Mouse (Mus musculus) bone marrow macrophage, adult 2 months (primary cell): ENCODE data around the gene Fam222b. TPM values are rescaled to one million over a fixed set of nuclear protein-coding genes. Genes with fewer than 3 reads are reported as not detected.
A peak's percentile ranks its signal among the peaks of the same experiment; 100 is the strongest.

Experiments
- H3K27ac ChIP-seq: 2 replicates; pipeline ENCODE4 v1.5.1; 2012; ENCODE audit warnings: low read depth, low read length; ENCODE audit not compliant: insufficient read depth
- H3K4me1 ChIP-seq: 2 replicates; pipeline ENCODE4 v1.6.1; 2012; ENCODE audit warnings: low read length; ENCODE audit not compliant: control insufficient read depth, insufficient read depth
- H3K4me3 ChIP-seq: 2 replicates; pipeline ENCODE4 v1.5.1; 2012; ENCODE audit warnings: mild to moderate bottlenecking, low read length, moderate library complexity; ENCODE audit not compliant: insufficient read depth
- CTCF ChIP-seq: IDR thresholded peaks from 2 replicates; pipeline ENCODE4 v1.5.1; 2012; ENCODE audit warnings: low read depth, mild to moderate bottlenecking, low read length, moderate library complexity
- POLR2A ChIP-seq: IDR thresholded peaks from 2 replicates; pipeline ENCODE4 v1.6.1; 2012; ENCODE audit warnings: mild to moderate bottlenecking, low read depth, low read length, borderline replicate concordance
- polyA plus RNA-seq: library from polyadenylated mRNA; stranded (reverse); fragments of >200 nt; gene quantifications from 2 replicates; pipeline ENCODE4 v1.2.4, GENCODE M21; 2012; ENCODE audit not compliant: missing spikeins, insufficient read depth, insufficient read length

Gene Fam222b
- polyA plus RNA-seq, 1 experiment, result 11.4 TPM

GRCm38 (mm10) chr11:78087756-78088281 is 6.6 kb upstream of the Fam222b start:
- no peak overlapping the region for H3K4me3 ChIP-seq
- peaks cover 3% of the 10 kb centered on the region for H3K4me1 ChIP-seq
- TF ChIP-seq CTCF, result no peak
- no peak for TF ChIP-seq POLR2A
- H3K27ac ChIP-seq, result no peak overlapping the region

GRCm38 (mm10) chr11:78094137-78094503 is 340 bp upstream of the Fam222b start:
- Histone ChIP-seq H3K4me3 (peak overlapping the region; percentile 84), H3K4me1 (peaks cover 11% of the 10 kb centered on the region), H3K27ac (0 out of 2 replicates have a peak overlapping the region, but pooled peaks have one; percentile 13)
- TF ChIP-seq POLR2A, result no peak
- TF ChIP-seq CTCF, result no peak

DNA sequence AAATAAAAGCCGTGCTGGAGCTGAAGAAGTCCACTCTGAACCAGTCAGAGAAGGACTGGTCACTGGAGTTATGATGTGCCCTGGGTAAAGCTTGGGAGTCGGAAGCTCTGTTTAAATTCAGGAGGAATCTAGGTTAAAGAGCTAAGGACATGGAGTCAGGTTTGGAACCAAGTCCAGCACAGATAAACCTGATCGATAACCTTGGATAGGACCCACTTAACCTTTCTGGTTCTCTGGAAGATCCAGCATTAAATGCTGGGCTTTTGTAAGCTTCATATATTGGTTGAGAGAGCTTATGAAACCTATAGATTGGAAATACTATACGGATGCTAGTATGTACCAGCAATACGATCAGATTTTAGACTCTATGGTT is 670 bp downstream of the Fam222b start:
- Histone ChIP-seq H3K27ac (peak overlapping the region; percentile 39; the same call in 1 of the 2 replicates), H3K4me3 (peak overlapping the region; percentile 84), H3K4me1 (peaks cover 11% of the 10 kb centered on the region)
- TF ChIP-seq POLR2A, result no peak
- TF ChIP-seq CTCF, result no peak

DNA sequence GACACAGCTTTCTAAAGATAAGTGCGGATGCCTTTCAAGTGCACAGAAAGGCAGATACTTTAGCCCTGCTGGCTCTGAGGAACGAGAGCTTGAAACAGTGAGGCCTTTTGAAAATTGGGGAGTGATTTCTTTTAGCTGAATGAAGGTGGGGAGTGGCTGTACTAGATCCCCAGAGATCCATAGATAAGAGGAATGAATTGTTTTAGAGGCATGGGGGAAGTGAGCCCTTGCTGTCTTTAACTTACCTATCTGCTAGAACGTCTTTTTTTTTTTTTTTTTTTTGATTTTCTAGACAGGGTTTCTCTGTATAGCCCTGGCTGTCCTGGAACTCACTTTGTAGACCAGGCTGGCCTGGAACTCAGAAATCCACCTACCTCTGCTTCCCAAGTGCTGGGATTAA is 2.6 kb downstream of the Fam222b start:
- TF ChIP-seq CTCF, result no peak
- TF ChIP-seq POLR2A, result no peak
- peaks cover 29% of the 10 kb centered on the region for H3K4me1 ChIP-seq
- H3K27ac ChIP-seq, result no peak overlapping the region
- H3K4me3 ChIP-seq, result no peak overlapping the region

DNA sequence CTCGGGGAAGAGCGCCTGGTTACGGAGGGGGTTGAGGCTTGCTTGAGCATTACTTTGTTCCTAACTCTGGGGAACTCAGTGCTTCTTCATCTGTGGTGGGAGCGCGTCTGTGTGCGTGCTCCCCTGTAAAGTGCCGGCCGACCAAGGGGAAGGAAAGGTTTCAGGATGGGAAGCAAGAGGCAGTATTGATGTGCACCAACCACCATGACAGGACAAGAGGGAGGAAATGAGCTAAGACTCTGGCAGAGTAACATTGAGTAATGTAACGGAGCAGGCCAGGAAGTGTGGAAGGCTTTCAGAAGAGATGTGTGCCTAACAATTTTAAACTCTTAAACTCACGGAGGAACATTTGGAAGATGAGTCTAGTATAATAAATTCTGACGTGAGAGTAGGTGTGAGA is 6.3 kb downstream of the Fam222b start:
- TF ChIP-seq POLR2A, result no peak
- no peak for TF ChIP-seq CTCF
- peak overlapping the region; percentile 10; the same call in 1 of the 2 replicates for H3K4me3 ChIP-seq

GRCm38 (mm10) chr11:78102142-78102541 is 7.7 kb downstream of the Fam222b start:
- Histone ChIP-seq H3K27ac (no peak overlapping the region), H3K4me3 (no peak overlapping the region), H3K4me1 (peaks cover 33% of the 10 kb centered on the region)
- TF ChIP-seq POLR2A, result no peak
- no peak for TF ChIP-seq CTCF

More for the DNA sequence above, 6.3 kb downstream of the Fam222b start:
- Histone ChIP-seq H3K4me1 (peaks cover 43% of the 10 kb centered on the region), H3K27ac (peak overlapping the region; percentile 44)

- Histone ChIP-seq H3K4me3 (no peak overlapping the region), H3K27ac (no peak overlapping the region), H3K4me1 (peaks cover 33% of the 10 kb centered on the region)
- TF ChIP-seq CTCF (no peak), POLR2A (no peak)
Observed at GRCm38 (mm10) chr11:78102958-78103747, 8.7 kb downstream of the Fam222b start.

DNA sequence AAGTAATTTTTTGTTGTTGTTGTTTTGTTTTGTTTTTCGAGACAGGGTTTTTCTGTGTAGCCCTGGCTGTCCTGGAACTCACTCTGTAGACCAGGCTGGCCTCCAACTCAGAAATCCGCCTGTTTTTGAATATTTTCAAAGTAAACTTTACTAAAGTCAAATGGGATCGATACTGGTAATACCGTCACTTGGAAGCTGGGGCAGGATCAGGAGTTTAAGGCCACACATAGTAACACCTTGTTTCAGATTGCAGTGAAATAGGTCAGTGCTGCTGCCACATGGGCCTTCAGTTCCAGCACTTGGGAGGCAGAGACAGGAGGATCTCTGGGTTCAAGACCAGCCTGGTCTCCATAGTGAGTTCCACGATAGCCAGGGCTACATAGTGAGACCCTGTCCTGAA is 10.0 kb downstream of the Fam222b start:
- no peak for TF ChIP-seq CTCF
- TF ChIP-seq POLR2A, result no peak
- Histone ChIP-seq H3K4me3 (no peak overlapping the region), H3K27ac (no peak overlapping the region), H3K4me1 (peaks cover 35% of the 10 kb centered on the region)

GRCm38 (mm10) chr11:78113616-78114015 is 19.2 kb downstream of the Fam222b start:
- TF ChIP-seq CTCF (no peak), POLR2A (no peak)
- H3K27ac ChIP-seq, result no peak overlapping the region
- H3K4me3 ChIP-seq, result no peak overlapping the region
- peaks cover 34% of the 10 kb centered on the region for H3K4me1 ChIP-seq

DNA sequence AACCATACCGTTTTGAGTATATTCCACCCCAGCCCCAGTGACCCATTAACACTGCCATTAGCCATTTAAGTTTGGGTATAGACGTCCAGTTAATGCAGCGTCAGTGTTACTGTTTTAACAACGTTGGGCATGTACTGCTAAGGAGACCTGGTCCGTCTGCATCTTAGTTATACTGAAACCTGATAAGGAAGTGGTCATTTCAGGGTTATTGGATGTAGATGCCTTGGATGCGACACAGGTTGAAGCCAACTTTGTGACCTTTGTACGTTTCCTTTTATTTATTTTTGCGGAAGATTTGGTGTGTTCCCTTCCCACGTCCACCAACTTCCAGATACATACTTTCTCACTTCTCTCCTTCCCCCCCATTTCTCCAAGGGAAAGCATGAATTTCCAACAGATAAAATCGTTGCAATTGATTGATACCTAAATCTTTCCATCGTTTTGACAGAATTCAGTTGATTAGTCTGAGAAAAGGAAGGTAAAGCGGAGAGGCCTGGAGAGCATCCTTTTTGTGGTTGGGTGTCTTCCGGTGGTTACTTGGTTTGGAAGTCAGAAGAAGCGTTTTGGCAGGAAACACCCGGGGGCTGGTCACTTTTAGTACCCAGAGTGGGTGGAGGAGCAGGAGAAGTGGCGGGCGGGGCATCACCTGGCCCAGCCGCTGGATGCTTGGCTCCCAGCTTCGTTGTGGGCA is 20.4 kb downstream of the Fam222b start:
- H3K4me3 ChIP-seq, result peak overlapping the region; percentile 60
- peaks cover 41% of the 10 kb centered on the region for H3K4me1 ChIP-seq
- TF ChIP-seq POLR2A, result no peak
- no peak for TF ChIP-seq CTCF
- H3K27ac ChIP-seq, result no peak overlapping the region
